Mouse (Mus musculus): ENCODE data around the gene Defb28.

DNA sequence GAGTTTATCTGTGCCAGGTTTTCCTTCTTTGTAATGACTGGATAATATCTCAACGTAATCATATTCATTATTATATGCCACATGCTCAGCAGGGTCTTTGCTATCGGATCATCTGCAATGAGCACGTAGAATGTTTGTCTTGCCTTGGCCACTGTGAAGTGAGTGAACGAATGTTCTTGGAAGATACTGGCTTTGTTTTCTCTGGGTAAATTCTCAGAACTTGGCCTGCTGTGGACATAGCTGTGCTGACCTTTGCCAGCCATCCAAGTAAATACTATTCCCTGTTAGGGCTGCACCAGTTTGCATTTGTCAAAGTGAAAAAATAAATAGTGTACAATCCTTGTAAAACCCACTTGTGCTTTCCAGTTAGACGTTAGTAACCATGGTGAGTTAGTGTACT lies 30.1 kb downstream of the Defb28 start:
- no peak for TF ChIP-seq POLR2A (IDR thresholded peaks at IDR 0.05; ENCODE audit: low read depth, low read length)
- TF ChIP-seq CTCF (conservative IDR thresholded peaks at IDR 0.05; ENCODE audit: insufficient read depth, insufficient read length, low read depth, low read length): no peak
